Mouse (Mus musculus) MEL (cell line): Measurements from ENCODE around the gene Snupn.
"Not testable (repeated sequence)": the region's sequence is repeated elsewhere in the genome, so short reads cannot be mapped to it uniquely, and the experiment has no call there.

ENCODE experiments used
- CTCF ChIP-seq, 3 experiments: IDR thresholded peaks in 2 of 3; conservative IDR thresholded peaks in 1 of 3; 2 replicates each; pipeline ENCODE4 v1.5.1; 2011 to 2012; ENCODE audit warnings: low read length in 3 of 3, low read depth in 2 of 3, mild to moderate bottlenecking in 2 of 3, improper control_type of control experiment in 1 of 3, inconsistent platforms in 1 of 3, mixed read lengths in 1 of 3, moderate library complexity in 1 of 3; ENCODE audit not compliant: control insufficient read depth in 1 of 3, insufficient read depth in 1 of 3, poor library complexity in 1 of 3, severe bottlenecking in 1 of 3
- EP300 ChIP-seq, 2 experiments: IDR thresholded peaks; 2 replicates each; pipeline ENCODE4 v1.6.1; 2011; ENCODE audit warnings: improper control_type of control experiment in 2 of 2, low read length in 2 of 2, low read depth in 1 of 2, mild to moderate bottlenecking in 1 of 2
- GATA1 ChIP-seq: IDR thresholded peaks from 2 replicates; pipeline ENCODE4 v1.6.1; 2011; ENCODE audit warnings: low read depth, low read length, improper control_type of control experiment
- HCFC1 ChIP-seq: IDR thresholded peaks from 2 replicates; pipeline ENCODE4 v1.6.1; 2012; ENCODE audit warnings: low read depth, mild to moderate bottlenecking, inconsistent platforms, low read length, improper control_type of control experiment, moderate library complexity
- MAFK ChIP-seq: IDR thresholded peaks from 2 replicates; pipeline ENCODE4 v1.6.1; 2011; ENCODE audit warnings: low read depth, mild to moderate bottlenecking, low read length, improper control_type of control experiment, borderline replicate concordance
- POLR2A ChIP-seq, 2 experiments: IDR thresholded peaks; 2 replicates each; pipeline ENCODE4 v1.6.1; 2011 to 2012; ENCODE audit warnings: low read length in 2 of 2, mild to moderate bottlenecking in 2 of 2, control low read depth in 1 of 2, improper control_type of control experiment in 1 of 2, low read depth in 1 of 2, moderate library complexity in 1 of 2; ENCODE audit not compliant: control insufficient read depth in 1 of 2, insufficient read depth in 1 of 2, poor library complexity in 1 of 2
- POLR2AphosphoS2 ChIP-seq: IDR thresholded peaks from 2 replicates; pipeline ENCODE4 v1.6.1; 2011; ENCODE audit warnings: low read length, improper control_type of control experiment
- RAD21 ChIP-seq: IDR thresholded peaks from 2 replicates; pipeline ENCODE4 v1.6.1; 2011; ENCODE audit warnings: mild to moderate bottlenecking, low read depth, low read length, improper control_type of control experiment
- UBTF ChIP-seq: IDR thresholded peaks from 2 replicates; pipeline ENCODE4 v1.6.1; 2012; ENCODE audit warnings: low read depth, mild to moderate bottlenecking, inconsistent platforms, low read length, improper control_type of control experiment, moderate library complexity, borderline replicate concordance; ENCODE audit not compliant: insufficient read depth

DNA sequence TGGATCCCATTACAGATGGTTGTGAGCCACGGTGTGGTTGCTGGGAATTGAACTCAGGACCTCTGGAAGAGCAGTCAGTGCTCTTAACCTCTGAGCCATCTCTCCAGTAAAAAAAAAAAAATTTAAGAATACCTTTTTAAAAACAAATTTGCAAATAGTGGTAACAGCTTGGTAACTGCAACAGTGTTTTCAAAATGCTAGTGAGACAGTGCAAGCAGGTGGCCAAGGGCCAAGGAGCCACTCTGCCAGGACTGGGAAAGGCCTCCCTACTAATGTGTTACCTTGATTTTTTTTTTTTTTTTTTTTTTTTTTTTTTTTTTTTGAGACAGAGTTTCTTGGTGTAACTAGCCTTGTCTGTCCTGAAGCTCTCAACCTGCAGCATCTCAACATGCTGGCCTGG, 46.5 kb downstream of the Snupn start:
- not testable (repeated sequence) for TF ChIP-seq GATA1; POLR2A (IDR thresholded peaks at IDR 0.05; ENCODE audit: control insufficient read depth in 1 of 2, insufficient read depth in 1 of 2, low read depth in 1 of 2, low read length in 2 of 2, poor library complexity in 1 of 2); CTCF (IDR thresholded peaks at IDR 0.05 in 2 of 3, conservative IDR thresholded peaks at IDR 0.05 in 1 of 3; ENCODE audit: control insufficient read depth in 1 of 3, insufficient read depth in 1 of 3, low read depth in 2 of 3, low read length in 3 of 3, poor library complexity in 1 of 3, severe bottlenecking in 1 of 3); EP300 (IDR thresholded peaks at IDR 0.05; ENCODE audit: low read depth in 1 of 2, low read length in 2 of 2); POLR2AphosphoS2; HCFC1; RAD21; MAFK; UBTF
